Mouse (Mus musculus) neural tube, embryonic 10.5 days (tissue): Measurements from ENCODE around the gene Prkx.

Experiments
- DNase-seq: peaks from one replicate; pipeline ENCODE4 v3.0.0-alpha.2; 2017; ENCODE audit warnings: low spot score; ENCODE audit errors: extremely low spot score

Prkx gene

DNA sequence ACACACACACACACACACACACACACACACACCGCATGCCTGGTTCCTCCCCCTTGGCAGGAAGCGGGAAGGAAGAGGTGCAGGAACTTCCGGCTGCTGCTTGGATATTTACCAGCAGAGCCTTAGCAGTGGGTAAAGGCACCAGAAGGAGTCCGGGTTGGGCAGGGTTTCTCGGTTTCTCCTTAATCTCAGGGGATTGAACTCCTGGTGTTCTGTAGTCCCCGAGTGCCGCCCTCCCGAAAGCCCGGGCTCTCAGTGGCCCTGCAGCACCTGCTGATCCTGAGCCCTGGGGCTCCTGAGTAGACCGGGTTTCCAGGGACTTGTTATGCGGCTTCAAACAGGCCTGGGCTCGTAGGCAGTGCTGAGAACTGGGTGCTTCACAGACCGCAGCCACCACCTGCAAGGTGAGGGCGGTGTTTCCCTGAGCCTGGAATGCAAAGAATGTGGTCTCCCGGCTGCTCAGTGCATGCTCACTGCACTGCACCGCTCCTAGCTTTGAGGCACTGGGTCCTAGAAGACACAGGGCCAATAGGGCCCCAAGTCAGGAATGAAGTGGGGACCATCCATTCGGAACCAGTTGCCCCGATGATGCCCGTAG lies at the start of gene Prkx:
TSS of gene Prkx (minus strand) at position 41 of the 598 bp plus-strand sequence.
- DNase-seq = peak; percentile 57

GRCm38 (mm10) chrX:77812031-77812430 lies 16.0 kb upstream of the Prkx start:
- no peak for DNase-seq

DNA sequence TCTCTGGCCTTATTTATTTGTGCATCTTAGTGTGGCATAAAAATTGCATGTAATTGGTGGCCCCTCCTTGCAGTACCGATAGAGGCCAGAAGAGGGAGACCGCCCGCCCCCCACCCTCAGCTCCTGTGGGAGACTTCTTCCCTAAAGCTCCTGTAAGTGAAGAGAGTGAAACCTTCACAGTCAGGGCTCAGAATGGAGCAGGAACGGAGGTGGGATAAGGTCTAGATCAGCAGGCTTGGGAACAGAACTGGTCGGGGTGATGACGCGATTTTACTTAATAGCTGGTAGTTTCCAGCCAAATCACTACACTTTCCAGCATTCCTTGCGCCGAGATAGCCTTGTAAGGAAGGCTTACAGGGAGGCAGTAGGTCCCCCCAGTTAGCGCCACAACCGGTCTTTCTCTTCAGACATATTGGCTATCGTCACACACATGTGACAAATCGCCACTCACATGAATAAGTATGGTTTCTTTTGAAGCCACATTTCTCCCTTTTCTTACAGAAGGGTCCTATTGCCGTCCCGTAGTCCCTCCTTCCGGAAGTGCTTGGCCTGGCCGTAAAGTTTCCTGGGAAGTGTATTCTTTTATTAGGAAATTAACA lies 14.6 kb upstream of the Prkx start:
- DNase-seq = peak; percentile 61

DNA sequence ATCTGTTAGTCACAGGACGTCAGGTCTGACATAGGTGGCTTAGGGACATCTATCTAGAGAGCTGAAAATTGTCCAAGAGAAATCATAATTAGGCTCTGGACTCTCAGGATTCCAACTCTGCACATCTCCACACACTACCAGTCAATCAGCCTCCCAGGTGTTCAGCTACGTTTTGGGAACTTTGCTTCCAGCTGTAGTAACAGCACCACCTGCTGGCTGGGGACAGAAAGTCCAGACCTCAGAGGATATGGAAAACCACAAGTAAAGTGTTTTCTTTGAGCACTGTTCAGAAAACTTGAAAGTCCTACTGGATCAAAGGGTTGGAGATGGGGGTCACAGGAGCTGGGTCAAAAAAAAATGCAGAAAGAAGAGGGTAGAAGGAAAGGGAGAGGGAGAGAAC lies 12.5 kb upstream of the Prkx start:
- DNase-seq = peak; percentile 17

DNA sequence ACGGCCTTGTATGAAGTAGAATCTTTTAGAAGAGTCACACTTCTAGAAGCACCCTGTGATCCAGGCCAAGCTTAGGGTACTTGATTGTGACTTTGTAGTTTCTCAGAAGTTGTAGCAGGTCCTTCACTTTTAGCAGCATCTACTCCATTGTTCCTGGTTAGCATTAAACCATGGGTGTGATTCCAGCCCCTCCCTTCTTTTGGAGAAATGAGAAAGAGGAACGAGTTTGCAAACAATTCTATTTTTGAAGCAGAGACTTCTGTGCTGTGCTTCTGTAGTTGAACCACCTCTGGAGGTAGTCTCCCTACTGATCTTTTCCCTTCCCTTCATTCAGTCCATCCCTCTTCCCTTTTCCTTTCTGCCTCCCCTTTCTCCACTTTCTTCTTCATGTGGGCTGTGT lies 6.2 kb upstream of the Prkx start:
- DNase-seq = no peak

DNA sequence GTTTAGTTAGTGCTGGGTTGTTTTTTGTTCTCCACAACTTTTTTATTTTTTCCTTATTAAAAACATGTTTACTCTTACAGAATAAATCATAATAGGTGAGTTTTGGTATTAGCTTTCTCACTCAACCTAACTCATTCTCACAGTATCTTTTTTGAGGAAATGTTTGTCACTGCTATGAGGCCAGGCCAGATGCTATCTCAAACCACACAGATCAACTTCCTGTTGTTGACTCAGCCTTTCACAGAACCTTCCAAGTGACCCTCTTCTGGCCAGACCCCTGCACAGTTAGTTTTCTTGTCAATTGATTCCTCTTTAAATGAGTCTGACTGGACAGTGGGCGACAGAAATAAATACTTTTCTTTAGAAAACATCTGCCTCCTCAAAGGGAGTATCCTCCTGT lies 5.5 kb upstream of the Prkx start:
- DNase-seq = no peak

- DNase-seq = no peak
These were observed 3.5 kb upstream of the Prkx start for GRCm38 (mm10) chrX:77799554-77799953.

GRCm38 (mm10) chrX:77797801-77798200 lies 1.7 kb upstream of the Prkx start:
- no peak for DNase-seq

- no peak for DNase-seq
These were observed 838 bp upstream of the Prkx start for GRCm38 (mm10) chrX:77796916-77797315.

GRCm38 (mm10) chrX:77795858-77796174 lies 262 bp downstream of the Prkx start:
- DNase-seq = peak; percentile 72

- DNase-seq = no peak
These were observed 868 bp downstream of the Prkx start for GRCm38 (mm10) chrX:77794962-77795857.

GRCm38 (mm10) chrX:77788675-77789074 lies 7.4 kb downstream of the Prkx start:
- DNase-seq = no peak

GRCm38 (mm10) chrX:77786354-77786753 lies 9.7 kb downstream of the Prkx start:
- DNase-seq = no peak

GRCm38 (mm10) chrX:77777822-77778221 lies 18.3 kb downstream of the Prkx start:
- DNase-seq = no peak

DNA sequence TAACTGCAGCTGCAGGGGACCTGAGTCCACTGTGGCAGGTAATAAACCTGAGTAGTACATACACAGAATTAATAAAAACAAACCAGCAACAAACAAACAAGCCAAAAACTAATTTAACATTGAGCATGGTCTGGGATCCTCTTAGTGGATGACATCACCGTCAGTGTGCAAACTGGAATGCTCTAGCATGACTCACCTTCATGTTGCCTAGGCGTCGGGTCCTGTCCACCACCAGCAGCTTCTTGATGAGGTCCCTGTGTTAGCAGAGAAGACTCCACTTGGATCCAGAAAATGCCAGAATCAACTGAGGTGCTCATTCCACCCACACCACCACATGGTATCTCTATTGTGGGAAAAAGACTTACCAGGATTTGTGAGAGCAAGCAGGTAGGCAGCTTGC lies 30.9 kb downstream of the Prkx start:
- no peak for DNase-seq

DNA sequence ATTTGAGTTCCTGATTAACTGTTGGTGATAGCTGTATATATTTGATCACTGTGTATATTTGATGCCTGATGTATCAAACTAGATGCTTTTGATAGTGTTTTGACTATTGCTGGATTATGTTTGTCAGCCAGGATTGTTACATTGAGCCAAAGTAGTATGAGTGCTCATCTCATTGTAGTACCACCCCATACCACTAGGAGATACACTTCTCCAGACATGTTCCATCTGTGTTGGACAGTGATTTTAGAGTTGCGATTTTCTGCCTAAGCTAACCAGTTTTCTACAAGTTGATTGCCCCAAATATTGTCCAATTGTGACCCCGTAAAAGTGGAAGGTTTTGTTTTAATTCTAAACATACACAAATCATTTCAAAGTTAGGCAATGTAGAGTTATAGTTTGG lies 51.8 kb downstream of the Prkx start:
- DNase-seq = no peak

- no peak for DNase-seq
These were observed 54.7 kb downstream of the Prkx start for GRCm38 (mm10) chrX:77741383-77741782.

DNA sequence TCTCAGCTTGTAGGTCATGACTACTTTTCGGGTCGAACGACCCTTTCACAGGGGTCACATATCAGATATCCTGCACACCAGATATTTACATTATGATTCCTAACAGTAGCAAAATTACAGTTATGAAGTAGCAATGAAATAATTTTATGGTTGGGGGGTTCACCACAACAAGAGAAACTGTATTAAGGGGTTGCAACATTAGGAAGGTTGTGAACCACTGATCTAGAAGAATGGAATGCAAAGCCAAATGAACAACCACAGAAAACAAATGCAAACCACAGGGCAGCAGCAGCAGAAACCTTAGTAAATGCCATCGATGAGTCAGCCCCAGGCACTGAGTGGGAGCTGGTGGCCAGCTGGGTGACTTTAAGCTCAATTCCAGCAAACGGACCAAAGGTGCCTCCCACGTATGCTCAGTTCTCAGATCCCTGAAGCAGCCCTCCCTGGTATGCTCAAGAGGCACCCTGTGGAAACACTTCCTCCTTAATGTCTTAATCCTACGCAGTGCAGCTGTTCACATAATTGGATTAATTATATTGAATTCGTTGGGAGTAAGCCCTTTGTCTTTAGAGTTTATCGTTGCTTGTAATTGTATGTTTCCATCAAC lies 62.0 kb downstream of the Prkx start:
- DNase-seq = no peak

DNA sequence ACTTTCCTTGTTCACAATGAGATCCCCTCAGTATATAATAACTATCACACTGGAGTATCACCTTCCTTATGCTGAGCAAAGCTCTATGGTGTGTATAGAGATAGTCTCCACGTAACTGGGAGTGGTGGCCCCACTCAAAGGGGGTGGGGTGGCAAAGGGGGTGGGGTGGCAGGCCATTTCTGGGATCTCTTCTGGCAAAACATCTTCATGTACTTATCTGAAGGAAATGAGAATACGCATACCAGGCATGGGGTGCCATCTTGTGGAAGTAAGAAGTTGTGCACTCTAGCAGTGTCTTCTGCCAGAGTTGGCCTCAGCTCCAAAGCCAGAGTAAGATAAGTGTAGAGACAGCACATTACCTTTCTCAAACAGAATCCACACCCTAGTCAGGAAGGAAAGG lies 75.8 kb downstream of the Prkx start:
- DNase-seq = peak; percentile 21
